Mouse (Mus musculus) CH12F3 (cell line): ENCODE results near the gene Enkur.
"Not testable (repeated sequence)": the region's sequence is repeated elsewhere in the genome, so short reads cannot be mapped to it uniquely, and the experiment has no call there.

Experiments used
- in situ Hi-C: fragments of 300-500 bp; cut with MboI; formaldehyde crosslinking; loops from 2 replicates; pipeline ENCODE4 v1.14.3; 2020; ENCODE audit warnings: low sequenced_read_pairs

Enkur gene

DNA sequence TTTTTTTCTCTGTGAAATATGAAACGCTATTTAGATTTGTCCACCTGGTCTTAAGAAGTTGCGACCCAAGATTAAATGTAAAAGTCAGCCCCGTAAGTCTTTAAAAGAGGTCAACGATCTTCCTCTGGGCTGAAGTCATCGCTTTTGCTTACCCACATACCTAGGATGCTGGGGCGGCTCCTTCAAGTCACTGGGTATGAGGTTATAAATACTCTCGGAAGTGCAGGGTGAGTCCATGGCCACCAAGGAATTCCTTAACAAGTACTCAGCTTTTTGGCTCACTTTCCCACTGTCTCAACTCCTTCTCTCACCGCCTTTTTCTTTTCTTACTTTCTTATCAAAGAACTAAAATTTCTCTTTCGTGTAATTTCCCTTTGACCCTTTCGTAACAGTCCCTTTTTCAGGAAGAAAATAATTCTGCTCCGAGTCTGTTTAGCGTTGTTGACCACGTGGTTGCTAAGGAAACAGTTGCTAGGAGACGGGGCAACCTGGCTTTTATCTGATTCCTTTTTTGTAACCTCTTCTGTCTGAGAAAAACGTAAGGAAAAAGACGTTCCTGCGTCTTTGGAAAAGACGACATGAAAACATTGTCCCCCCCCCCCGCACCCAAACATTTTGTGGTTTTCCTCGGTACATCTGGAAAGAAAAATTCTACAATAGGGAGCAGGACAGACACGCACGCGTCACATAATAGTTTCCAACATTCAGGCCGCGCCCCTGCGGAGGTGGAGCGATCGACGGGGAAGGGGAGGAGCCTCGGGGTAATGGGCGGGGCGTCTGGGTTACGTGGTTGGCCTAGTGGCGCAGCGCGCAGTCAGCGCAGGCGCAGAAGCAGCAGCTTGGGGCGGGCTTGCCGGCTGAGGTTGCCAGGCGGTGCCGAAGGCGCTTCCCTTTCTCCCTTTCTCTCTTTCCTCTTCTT, at the start of gene Enkur, which contains the start of gene Thnsl1:
TSS of gene Enkur (minus strand) at position 454 of the 919 bp plus-strand sequence.
TSS of gene Thnsl1 (plus strand) at position 813 of the 919 bp plus-strand sequence.
- in situ Hi-C loops: no loop called here

GRCm38 (mm10) chr2:21254308-21254707, 49.1 kb upstream of the Enkur start:
- in situ Hi-C loops: loop anchor here (25.0 kb wide), 1 partner anchor 367 kb away; no protein-coding TSS in a partner anchor

DNA sequence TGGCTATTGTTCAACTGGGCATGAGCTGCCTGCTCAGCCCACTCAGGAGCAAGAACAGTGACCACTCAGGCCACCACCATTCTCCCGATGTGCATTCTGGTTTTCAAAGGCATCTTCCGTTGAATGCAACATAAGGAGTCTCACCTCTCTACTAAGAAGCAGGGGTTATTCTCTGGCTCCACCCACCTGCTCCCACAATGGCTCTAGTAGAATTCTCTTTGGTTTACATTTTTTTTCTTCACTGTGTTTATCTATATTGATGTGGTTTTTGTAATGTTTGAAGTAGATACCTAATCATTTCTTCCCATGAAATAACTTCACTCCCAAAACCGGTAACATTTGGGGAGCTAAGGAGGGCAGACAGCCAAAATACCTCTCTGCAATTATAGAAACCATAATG, 48.5 kb upstream of the Enkur start:
- in situ Hi-C loops: loop anchor here (25.0 kb wide), 1 partner anchor 366 kb away; no protein-coding TSS in a partner anchor

DNA sequence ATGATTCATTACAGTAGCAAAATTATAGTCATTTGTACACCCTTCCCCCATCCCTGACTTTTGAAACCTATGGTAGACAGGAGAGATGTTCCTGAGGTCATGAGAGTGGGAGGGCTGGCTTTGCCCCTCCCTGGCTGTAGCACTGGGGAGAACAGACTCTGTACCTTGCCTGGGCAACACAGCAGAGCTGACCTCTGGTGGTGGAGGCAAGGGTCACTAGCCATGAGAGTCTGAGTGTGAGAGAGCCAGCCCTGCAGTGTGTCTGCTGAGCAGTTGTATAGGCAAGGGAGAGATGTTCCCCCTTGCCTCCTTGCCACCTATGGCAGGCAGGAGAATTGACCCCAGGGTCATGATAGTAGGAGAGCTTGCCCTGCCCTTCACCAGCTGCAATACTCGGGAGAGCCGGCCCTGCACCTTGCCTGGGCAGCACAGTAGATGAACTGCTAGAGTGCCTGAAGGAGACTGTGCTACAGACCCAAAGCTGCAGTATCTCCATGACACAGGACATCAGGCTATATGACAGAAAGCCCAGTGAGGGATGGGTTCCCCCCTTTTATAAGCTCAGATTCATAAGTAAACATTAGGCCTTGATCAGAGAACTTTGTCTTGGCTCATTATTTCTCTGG, 40.4 kb upstream of the Enkur start:
- in situ Hi-C loops: no loop called here

DNA sequence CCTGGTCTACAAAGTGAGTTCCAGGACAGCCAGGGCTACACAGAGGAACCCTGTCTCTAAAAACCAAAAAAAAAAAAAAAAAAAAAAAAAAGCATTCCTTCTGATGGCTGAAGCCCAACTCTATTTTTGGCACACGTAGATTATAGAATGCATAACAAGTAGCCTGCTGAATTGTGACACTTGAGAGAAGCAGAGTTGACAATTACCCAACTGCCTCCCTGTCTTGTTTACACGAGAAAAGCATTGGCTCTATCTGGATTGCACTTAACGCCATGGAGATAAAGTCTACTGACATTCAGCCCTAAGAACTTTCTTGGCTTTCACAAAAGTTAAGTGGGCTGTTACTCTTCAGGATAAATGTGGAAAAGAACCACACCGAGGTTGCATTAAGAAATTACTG, 39.8 kb upstream of the Enkur start:
- in situ Hi-C loops: no loop called here

- in situ Hi-C loops: not testable (repeated sequence)
These were observed 38.9 kb upstream of the Enkur start for GRCm38 (mm10) chr2:21244104-21244503.

- in situ Hi-C loops: no loop called here
These were observed 31.7 kb upstream of the Enkur start for GRCm38 (mm10) chr2:21236846-21237245.

- in situ Hi-C loops: no loop called here
These were observed 30.8 kb upstream of the Enkur start for GRCm38 (mm10) chr2:21235844-21236386.

- in situ Hi-C loops: no loop called here
These were observed 29.9 kb upstream of the Enkur start for GRCm38 (mm10) chr2:21234871-21235648.

DNA sequence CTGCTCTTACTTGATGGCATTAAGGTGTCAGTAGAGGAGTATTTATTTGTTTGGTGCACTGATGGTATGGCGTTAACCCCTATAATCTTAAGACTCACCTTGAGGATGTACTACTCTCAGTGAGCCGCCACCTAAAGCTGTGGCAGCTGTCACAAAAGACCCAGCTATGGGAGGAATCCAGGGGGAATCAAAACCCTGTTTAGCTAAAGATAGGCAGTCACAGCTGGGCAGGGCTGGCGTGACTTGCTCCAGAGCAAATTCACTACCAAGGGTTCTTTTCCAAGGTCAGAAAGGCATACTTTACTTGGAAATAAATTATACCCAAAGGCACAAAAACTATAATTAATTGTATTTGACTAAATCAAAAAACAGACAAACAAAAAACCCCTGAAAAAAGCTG, 26.0 kb upstream of the Enkur start:
- in situ Hi-C loops: no loop called here

- in situ Hi-C loops: no loop called here
These were observed 25.1 kb upstream of the Enkur start for GRCm38 (mm10) chr2:21230276-21230675.

GRCm38 (mm10) chr2:21222453-21223384, 17.6 kb upstream of the Enkur start:
- in situ Hi-C loops: no loop called here

GRCm38 (mm10) chr2:21215284-21215683, 10.1 kb upstream of the Enkur start:
- in situ Hi-C loops: no loop called here

DNA sequence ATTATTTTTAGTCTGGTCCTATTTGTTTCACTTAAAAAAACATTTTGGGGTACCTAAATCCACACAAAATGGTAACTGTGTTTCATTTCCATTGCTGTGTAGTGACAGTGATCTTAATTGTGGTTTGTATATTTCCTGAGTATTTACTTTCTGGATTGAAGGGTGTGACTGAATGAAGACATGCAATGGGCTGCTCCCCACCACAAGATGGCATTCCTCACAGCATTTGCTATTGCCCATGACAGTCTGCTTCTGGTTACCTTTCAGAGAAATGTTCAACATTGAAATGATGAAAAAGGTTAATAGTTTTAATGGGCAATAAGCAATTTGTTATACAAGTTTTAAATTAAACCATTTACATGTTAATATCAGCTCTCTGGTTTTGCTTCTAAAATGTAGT, 9.2 kb upstream of the Enkur start:
- in situ Hi-C loops: no loop called here

- in situ Hi-C loops: no loop called here
These were observed 6.2 kb upstream of the Enkur start for GRCm38 (mm10) chr2:21211361-21211760.

GRCm38 (mm10) chr2:21206278-21206677, 1.1 kb upstream of the Enkur start:
- in situ Hi-C loops: no loop called here

GRCm38 (mm10) chr2:21205831-21206159, 630 bp upstream of the Enkur start:
- in situ Hi-C loops: no loop called here

- in situ Hi-C loops: no loop called here
These were observed 2.4 kb downstream of the Enkur start for GRCm38 (mm10) chr2:21202754-21203153.

DNA sequence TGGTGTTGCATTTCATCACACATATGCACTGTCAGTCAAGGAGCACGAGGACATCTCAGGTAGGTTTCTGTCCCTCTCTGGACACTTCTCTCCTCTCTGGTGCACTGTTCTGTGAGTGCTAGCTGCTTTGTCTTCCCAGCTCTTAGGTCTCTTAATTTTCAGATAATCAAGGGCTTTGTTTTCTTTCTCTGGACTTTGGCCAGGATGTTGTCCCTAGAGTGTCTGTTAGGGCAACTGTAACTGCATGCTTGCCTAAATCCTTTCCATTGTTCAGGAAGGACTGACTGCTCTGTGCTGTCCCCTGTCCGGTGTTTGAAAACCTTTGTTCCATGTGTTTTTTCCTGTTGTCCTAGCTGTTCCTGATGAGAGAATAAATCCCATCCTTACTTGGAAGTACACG, 6.1 kb downstream of the Enkur start:
- in situ Hi-C loops: loop anchor here (25.0 kb wide), 1 partner anchor 312 kb away; no protein-coding TSS in a partner anchor

- in situ Hi-C loops: loop anchor here (25.0 kb wide), 1 partner anchor 308 kb away; no protein-coding TSS in a partner anchor
These were observed 9.9 kb downstream of the Enkur start for GRCm38 (mm10) chr2:21195233-21195632.
